Mouse (Mus musculus) embryonic fibroblast, embryonic 13.5 days (primary cell): ENCODE results near the gene Mex3b.

Source experiments
- CTCF ChIP-seq: IDR thresholded peaks from 2 replicates; pipeline ENCODE4 v1.5.1; 2011; ENCODE audit warnings: mild to moderate bottlenecking, control low read depth, low read length, moderate library complexity, borderline replicate concordance; ENCODE audit not compliant: insufficient read depth
- POLR2A ChIP-seq: IDR thresholded peaks from 2 replicates; pipeline ENCODE4 v1.6.1; 2011; ENCODE audit warnings: low read depth, mild to moderate bottlenecking, control low read depth, low read length, moderate library complexity

- TF ChIP-seq CTCF (no peak), POLR2A (no peak)
Observed at GRCm38 (mm10) chr7:82914297-82914696, 47.2 kb downstream of the Mex3b start.
